Mouse (Mus musculus) kidney, adult 10 weeks (tissue): ENCODE data around the gene Nck2. TPM values are rescaled to one million over a fixed set of nuclear protein-coding genes. Genes with fewer than 3 reads are reported as not detected.

Experiments
- polyA plus RNA-seq: library from polyadenylated mRNA; stranded (reverse); fragments of 350-450 nt; fragmentation: Illumina TruSeq; extraction: RNeasy Lipid Tissue Mini Kit (QIAGEN cat#74804); gene quantifications from one replicate; pipeline ENCODE4 v1.2.3, GENCODE M21; 2014; ENCODE audit warnings: low read depth, low replicate concordance

Nck2 gene
- polyA plus RNA-seq, result 19.4 TPM

DNA sequence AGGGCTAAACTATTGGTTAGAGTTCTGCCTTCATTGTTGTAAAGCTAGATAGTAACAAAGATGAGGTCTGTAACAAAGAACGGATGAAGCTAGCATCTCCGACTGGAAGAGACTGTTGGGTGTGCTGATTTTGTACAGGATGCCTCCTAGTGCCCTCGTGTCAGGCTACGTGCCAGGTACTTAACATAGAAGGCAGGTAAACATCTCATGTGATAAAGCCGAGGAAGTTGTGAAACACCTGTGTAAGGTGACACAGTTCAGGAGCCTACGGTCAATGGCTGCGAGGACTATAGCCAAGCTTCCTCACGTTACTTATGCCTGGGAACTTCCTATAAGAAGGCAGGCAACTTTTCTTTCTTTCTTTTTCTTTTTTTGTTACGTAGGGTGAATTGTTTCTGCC lies at the start of gene Nck2:
Gene Nck2, plus strand, starts transcription at position 49 of the 400 bp plus-strand sequence.

Other genes with a start within 250 kb of the Nck2 start
- 16.2 TPM for gene Fhl2, start 247.6 kb upstream of the Nck2 start, polyA plus RNA-seq